Mouse (Mus musculus): ENCODE data around the gene Pbxip1.

Gene Pbxip1

GRCm38 (mm10) chr3:89395806-89396653 is 40.5 kb upstream of the Pbxip1 start:
- DNase-seq (ENCODE audit: low read depth, low spot score): peak; percentile 73
- Histone ChIP-seq H3K36me3 (ENCODE audit: control insufficient read depth, insufficient read depth, low read length, poor library complexity, severe bottlenecking) (no peaks in the 10 kb centered on the region), H3K27me3 (ENCODE audit: control insufficient read depth, insufficient read depth, low read length, poor library complexity, severe bottlenecking) (no peaks in the 10 kb centered on the region; the same call in 1 of the 2 replicates)

DNA sequence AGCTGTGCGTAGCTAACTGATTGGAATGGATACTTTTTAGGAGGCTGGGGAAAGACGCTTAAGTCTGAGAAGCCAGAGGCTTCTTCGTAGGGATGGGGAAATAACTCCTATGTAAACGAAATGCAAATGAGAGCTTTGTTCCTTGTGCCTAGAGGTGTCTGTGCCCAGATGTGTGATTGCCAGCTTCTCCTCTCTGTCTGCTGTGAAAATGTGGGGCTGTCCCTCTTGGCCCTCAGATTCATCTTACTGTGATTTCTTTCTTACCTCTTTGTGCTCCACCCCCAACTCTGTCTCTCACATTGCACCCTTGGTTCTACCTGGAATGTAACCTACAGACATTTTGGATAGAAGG is 39.9 kb upstream of the Pbxip1 start:
- H3K27me3 ChIP-seq (ENCODE audit: control insufficient read depth, insufficient read depth, low read length, poor library complexity, severe bottlenecking): no peaks in the 10 kb centered on the region; the same call in 1 of the 2 replicates
- peaks cover 4% of the 10 kb centered on the region; the same call in 1 of the 2 replicates for H3K36me3 ChIP-seq (ENCODE audit: control insufficient read depth, insufficient read depth, low read length, poor library complexity, severe bottlenecking)

DNA sequence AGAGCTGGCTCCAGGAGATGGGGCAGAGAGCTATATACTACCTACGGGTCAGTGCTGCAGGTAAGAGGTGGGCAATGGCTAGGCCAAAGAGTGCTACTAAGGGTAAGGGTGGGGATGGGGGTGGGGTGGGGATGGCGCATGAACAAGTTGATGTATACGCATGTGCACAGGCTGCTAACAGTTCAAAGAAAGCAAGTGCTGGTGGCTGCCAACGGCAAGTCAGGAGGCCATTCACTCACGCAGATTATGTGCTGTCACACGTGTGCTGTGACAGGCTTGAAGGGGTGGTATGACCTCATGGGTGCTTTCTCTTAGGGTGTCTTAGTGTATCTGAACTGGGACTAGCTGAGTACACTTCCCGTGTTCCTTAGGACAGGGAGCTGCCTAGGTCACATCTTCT is 35.2 kb upstream of the Pbxip1 start:
- no peaks in the 10 kb centered on the region for H3K27me3 ChIP-seq (ENCODE audit: control insufficient read depth, insufficient read depth, low read length, poor library complexity, severe bottlenecking)
- no peak for DNase-seq (ENCODE audit: low read depth, low spot score)
- H3K36me3 ChIP-seq (ENCODE audit: control insufficient read depth, insufficient read depth, low read length, poor library complexity, severe bottlenecking): peaks cover 15% of the 10 kb centered on the region

More for the DNA sequence above, 39.9 kb upstream of the Pbxip1 start:
- no peak for DNase-seq (ENCODE audit: low read depth, low spot score)

DNA sequence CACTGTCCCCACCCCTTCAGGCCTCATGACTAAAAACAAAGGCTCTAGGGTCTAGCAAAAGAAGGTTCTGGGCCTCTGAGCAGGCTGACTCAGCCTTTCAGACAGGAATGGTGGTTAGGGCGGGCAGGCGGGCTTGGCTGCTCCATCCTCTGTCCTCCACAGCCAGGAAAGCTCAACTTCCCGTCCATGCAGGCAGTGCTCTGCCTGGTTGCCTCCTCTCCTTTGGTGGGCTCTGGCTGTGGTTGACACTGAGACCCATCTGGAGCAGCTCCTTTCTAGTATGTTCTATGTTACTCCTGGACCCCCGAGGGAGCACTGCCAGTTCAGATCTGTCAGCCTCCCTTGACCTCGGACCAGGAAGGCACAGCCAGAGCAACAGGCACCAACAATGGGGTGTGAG is 33.8 kb upstream of the Pbxip1 start, which contains the start of gene Lenep:
Lenep (minus strand) TSS at position 101 of the 400 bp plus-strand sequence.
- DNase-seq (ENCODE audit: low read depth, low spot score): no peak
- Histone ChIP-seq H3K27me3 (ENCODE audit: control insufficient read depth, insufficient read depth, low read length, poor library complexity, severe bottlenecking) (no peaks in the 10 kb centered on the region), H3K36me3 (ENCODE audit: control insufficient read depth, insufficient read depth, low read length, poor library complexity, severe bottlenecking) (peaks cover 15% of the 10 kb centered on the region)

- H3K36me3 ChIP-seq (ENCODE audit: control insufficient read depth, insufficient read depth, low read length, poor library complexity, severe bottlenecking): peaks cover 17% of the 10 kb centered on the region
- no peak for DNase-seq (ENCODE audit: low read depth, low spot score)
- no peaks in the 10 kb centered on the region for H3K27me3 ChIP-seq (ENCODE audit: control insufficient read depth, insufficient read depth, low read length, poor library complexity, severe bottlenecking)
These were observed 29.6 kb upstream of the Pbxip1 start for GRCm38 (mm10) chr3:89406887-89407286.

GRCm38 (mm10) chr3:89408448-89408847 is 28.1 kb upstream of the Pbxip1 start:
- Histone ChIP-seq H3K27me3 (ENCODE audit: control insufficient read depth, insufficient read depth, low read length, poor library complexity, severe bottlenecking) (no peaks in the 10 kb centered on the region), H3K36me3 (ENCODE audit: control insufficient read depth, insufficient read depth, low read length, poor library complexity, severe bottlenecking) (peaks cover 13% of the 10 kb centered on the region)
- DNase-seq (ENCODE audit: low read depth, low spot score): no peak

DNA sequence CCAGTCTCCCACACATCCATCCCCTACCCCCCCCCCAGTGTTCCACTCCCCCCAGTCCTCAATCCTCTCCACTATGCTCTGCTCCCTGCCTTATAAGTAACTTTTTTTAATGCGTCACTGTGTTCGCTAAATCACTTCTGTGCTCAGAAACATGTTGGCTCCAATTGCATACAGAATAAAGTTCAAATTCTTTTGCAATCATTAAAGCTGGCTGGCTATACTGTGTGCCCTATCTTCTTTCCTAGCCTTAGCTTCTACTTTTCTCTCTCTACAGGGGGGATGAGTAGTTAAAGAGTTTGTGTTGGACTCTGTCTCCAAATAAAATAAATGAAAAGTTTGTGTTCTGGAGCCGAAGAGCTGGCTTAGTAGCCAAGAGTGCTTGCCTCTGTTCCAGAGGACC is 26.8 kb upstream of the Pbxip1 start:
- no peaks in the 10 kb centered on the region for H3K27me3 ChIP-seq (ENCODE audit: control insufficient read depth, insufficient read depth, low read length, poor library complexity, severe bottlenecking)

GRCm38 (mm10) chr3:89410864-89411263 is 25.6 kb upstream of the Pbxip1 start:
- Histone ChIP-seq H3K36me3 (ENCODE audit: control insufficient read depth, insufficient read depth, low read length, poor library complexity, severe bottlenecking) (peaks cover 7% of the 10 kb centered on the region; the same call in 1 of the 2 replicates), H3K27me3 (ENCODE audit: control insufficient read depth, insufficient read depth, low read length, poor library complexity, severe bottlenecking) (no peaks in the 10 kb centered on the region)
- DNase-seq (ENCODE audit: low read depth, low spot score): no peak

More for the DNA sequence above, 26.8 kb upstream of the Pbxip1 start:
- DNase-seq (ENCODE audit: low read depth, low spot score): no peak
- H3K36me3 ChIP-seq (ENCODE audit: control insufficient read depth, insufficient read depth, low read length, poor library complexity, severe bottlenecking): peaks cover 10% of the 10 kb centered on the region

GRCm38 (mm10) chr3:89411490-89412393 is 24.8 kb upstream of the Pbxip1 start, which contains the start of gene Flad1:
Flad1 (minus strand) TSS chr3:89411870.
- DNase-seq (ENCODE audit: low read depth, low spot score): peak; percentile 100
- Histone ChIP-seq H3K36me3 (ENCODE audit: control insufficient read depth, insufficient read depth, low read length, poor library complexity, severe bottlenecking) (peaks cover 7% of the 10 kb centered on the region; the same call in 1 of the 2 replicates), H3K27me3 (ENCODE audit: control insufficient read depth, insufficient read depth, low read length, poor library complexity, severe bottlenecking) (no peaks in the 10 kb centered on the region)

DNA sequence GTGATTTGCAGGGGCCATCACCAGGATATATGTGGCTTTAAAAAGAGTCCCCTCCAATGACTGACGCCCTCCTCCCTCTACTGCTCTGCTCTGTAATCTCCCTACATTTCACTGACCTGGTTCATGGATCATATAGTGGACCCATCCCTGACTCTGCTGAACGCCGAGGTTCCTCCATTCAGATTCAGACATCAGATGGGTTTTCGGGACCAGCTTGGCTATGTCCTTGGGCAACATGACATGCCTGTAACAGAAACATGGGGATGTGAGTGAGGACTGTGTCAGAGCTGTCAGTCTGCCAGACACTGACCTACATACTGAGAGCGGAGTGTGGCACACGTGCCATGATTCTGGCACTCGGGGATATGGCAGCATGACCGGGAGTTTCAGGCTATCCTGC is 20.3 kb upstream of the Pbxip1 start:
- no peak for DNase-seq (ENCODE audit: low read depth, low spot score)
- no peaks in the 10 kb centered on the region for H3K36me3 ChIP-seq (ENCODE audit: control insufficient read depth, insufficient read depth, low read length, poor library complexity, severe bottlenecking)
- H3K27me3 ChIP-seq (ENCODE audit: control insufficient read depth, insufficient read depth, low read length, poor library complexity, severe bottlenecking): no peaks in the 10 kb centered on the region

- no peak for DNase-seq (ENCODE audit: low read depth, low spot score)
- Histone ChIP-seq H3K27me3 (ENCODE audit: control insufficient read depth, insufficient read depth, low read length, poor library complexity, severe bottlenecking) (no peaks in the 10 kb centered on the region), H3K36me3 (ENCODE audit: control insufficient read depth, insufficient read depth, low read length, poor library complexity, severe bottlenecking) (no peaks in the 10 kb centered on the region)
These were observed 19.4 kb upstream of the Pbxip1 start for GRCm38 (mm10) chr3:89417131-89417530.

DNA sequence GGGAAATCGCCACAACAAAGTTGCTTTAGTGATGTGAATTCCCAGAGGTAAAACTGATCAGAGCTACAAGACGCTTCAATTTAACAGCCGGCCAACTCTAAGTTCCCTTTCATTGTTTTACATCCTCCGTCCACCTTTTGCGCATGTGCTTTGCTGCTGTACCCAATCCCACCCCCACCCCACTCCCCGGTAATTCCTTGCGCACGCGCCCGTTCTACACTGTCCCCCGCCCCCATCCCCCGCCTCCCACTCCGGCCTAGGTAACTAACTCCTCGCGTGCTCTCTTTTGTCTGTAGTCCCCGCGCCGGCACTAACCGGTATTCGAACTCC is 18.7 kb upstream of the Pbxip1 start:
- Histone ChIP-seq H3K36me3 (ENCODE audit: control insufficient read depth, insufficient read depth, low read length, poor library complexity, severe bottlenecking) (no peaks in the 10 kb centered on the region), H3K27me3 (ENCODE audit: control insufficient read depth, insufficient read depth, low read length, poor library complexity, severe bottlenecking) (no peaks in the 10 kb centered on the region)
- DNase-seq (ENCODE audit: low read depth, low spot score): no peak

DNA sequence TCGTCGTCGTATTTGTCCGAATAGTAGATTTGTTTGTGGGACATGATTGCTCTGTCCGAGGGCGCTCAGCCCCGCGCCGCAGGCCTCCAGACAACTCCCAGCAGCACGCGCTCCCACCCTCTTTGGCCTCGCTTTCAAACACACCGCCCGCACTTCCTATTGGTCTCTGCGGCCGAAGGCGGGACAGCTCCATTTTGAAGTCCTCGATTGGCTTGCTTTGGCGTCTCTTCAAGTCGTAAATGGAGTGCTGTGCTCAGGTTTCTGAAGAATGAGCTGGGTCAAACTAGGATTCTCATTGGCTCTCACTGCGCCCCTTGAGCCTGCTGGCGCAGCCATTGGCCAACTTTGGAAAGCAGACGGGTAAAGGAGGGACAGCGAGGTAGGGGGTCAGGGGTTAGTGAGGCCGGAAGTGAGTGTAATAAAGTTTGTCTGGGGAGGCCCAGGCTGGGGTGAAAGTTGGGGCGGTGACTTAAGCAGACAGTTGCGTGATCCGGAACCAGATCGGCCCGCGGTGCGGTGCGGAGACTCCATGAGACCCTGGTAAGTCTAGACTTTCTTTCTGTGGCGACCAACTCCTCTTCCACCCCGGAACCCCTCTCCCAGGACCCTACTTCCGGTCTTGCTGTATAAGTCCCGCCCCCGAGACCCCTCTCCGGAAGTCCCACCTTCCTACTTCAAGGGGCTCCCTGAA is 18.2 kb upstream of the Pbxip1 start, which contains the start of the genes Cks1b and Shc1:
Cks1b (minus strand) TSS at position 214 of the 691 bp plus-strand sequence.
Shc1 (plus strand) TSS at position 274 of the 691 bp plus-strand sequence.
- Histone ChIP-seq H3K36me3 (ENCODE audit: control insufficient read depth, insufficient read depth, low read length, poor library complexity, severe bottlenecking) (no peaks in the 10 kb centered on the region), H3K27me3 (ENCODE audit: control insufficient read depth, insufficient read depth, low read length, poor library complexity, severe bottlenecking) (no peaks in the 10 kb centered on the region)
- peak; percentile 97 for DNase-seq (ENCODE audit: low read depth, low spot score)

DNA sequence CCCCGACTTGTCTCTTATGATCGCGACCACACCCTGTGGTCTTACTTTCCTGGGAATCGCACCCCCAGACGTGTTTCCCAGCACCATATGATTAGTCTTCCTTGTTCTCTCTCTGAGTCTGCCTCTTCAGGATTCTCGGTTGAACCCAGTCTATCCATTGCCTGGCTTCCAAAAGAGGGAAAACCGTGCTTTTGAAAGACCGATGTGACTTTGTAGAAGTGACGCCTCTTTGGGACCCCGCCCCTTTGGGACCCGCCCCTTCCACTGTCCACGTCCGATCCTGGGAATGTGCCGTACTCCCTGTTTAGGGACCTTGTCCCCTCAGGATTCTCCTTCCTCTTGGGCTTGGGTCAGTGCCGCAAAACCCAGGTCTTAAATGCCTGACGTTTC is 17.6 kb upstream of the Pbxip1 start:
- H3K36me3 ChIP-seq (ENCODE audit: control insufficient read depth, insufficient read depth, low read length, poor library complexity, severe bottlenecking): no peaks in the 10 kb centered on the region
- no peaks in the 10 kb centered on the region for H3K27me3 ChIP-seq (ENCODE audit: control insufficient read depth, insufficient read depth, low read length, poor library complexity, severe bottlenecking)
- DNase-seq (ENCODE audit: low read depth, low spot score): no peak
